Comparison of ENCODE assay signal across 22 mouse cellular contexts in genomic region chr15:97097548-97097947, GRCm38 (mm10). TPM values are rescaled to one million over a fixed set of nuclear protein-coding genes. Genes with fewer than 3 reads are reported as not detected.
"Had no signal": no experiment of that assay in that cellular context is flagged by ENCODE, and none has a peak within 500 bp of the region (broad histone marks: within the 10 kb centered on the region; RNA-seq: fewer than 3 reads in every experiment).

No protein-coding gene starts in this region.

- H3K36me3 ChIP-seq: midbrain, embryonic 13.5 days; midbrain, embryonic 15.5 days; neural tube, embryonic 13.5 days; neural tube, embryonic 15.5 days; stomach, embryonic 15.5 days had no signal

- H3K4me1 ChIP-seq: megakaryocyte, embryonic 14.5 days; midbrain, embryonic 13.5 days; midbrain, embryonic 15.5 days; neural tube, embryonic 13.5 days; neural tube, embryonic 15.5 days had no signal

- H3K27ac ChIP-seq: macrophage; midbrain, embryonic 13.5 days; midbrain, embryonic 15.5 days; neural tube, embryonic 13.5 days; neural tube, embryonic 15.5 days; stomach, embryonic 15.5 days; stomach, postnatal 0 days had no signal

- H3K9ac ChIP-seq: lung, embryonic 14.5 days; midbrain, embryonic 13.5 days; midbrain, embryonic 15.5 days; neural tube, embryonic 13.5 days; neural tube, embryonic 15.5 days; stomach, embryonic 15.5 days had no signal

- ATAC-seq: midbrain, embryonic 13.5 days; midbrain, embryonic 15.5 days had no signal

- H3K4me2 ChIP-seq: lung, embryonic 14.5 days; midbrain, embryonic 11.5 days; midbrain, embryonic 13.5 days; midbrain, embryonic 15.5 days; neural tube, embryonic 13.5 days; neural tube, embryonic 15.5 days; stomach, embryonic 15.5 days had no signal

- H3K27me3 ChIP-seq: megakaryocyte, embryonic 14.5 days; midbrain, embryonic 13.5 days; midbrain, embryonic 15.5 days; neural tube, embryonic 13.5 days; neural tube, embryonic 15.5 days; stomach, embryonic 15.5 days had no signal

- DNase-seq: lung, adult 18-20 months; lung, embryonic 14.5 days; lung, postnatal 14 days; lung, postnatal 36 days; retina, postnatal 1 day; right cerebral cortex, adult 18-20 months; right cerebral cortex, postnatal 25 days; right cerebral cortex, postnatal 4 days; thymus, adult 2 months; thymus, postnatal 25 days; thymus, postnatal 4 days had no signal

- H3K9me3 ChIP-seq: midbrain, embryonic 15.5 days; neural tube, embryonic 13.5 days; neural tube, embryonic 15.5 days; stomach, embryonic 15.5 days had no signal

- H3K4me3 ChIP-seq: megakaryocyte, embryonic 14.5 days; midbrain, embryonic 13.5 days; midbrain, embryonic 15.5 days; neural tube, embryonic 13.5 days; neural tube, embryonic 15.5 days; stomach, embryonic 15.5 days had no signal

RNA-seq across cellular contexts. Expression of gene Slc38a4, which starts 41.8 kb away (rescaled TPM):
- total RNA-seq: megakaryocyte progenitor cell, adult 5-6 weeks; monocyte, adult 5-6 weeks had no signal
- polyA plus RNA-seq: macrophage had no signal
